Mouse (Mus musculus): Measurements from ENCODE around the gene Mrpl52. TPM values are rescaled to one million over a fixed set of nuclear protein-coding genes. Genes with fewer than 3 reads are reported as not detected.

The Mrpl52 gene
- 568 and 1,494 TPM in 2 replicates for polyA plus RNA-seq (2012; ENCODE audit: low replicate concordance)

DNA sequence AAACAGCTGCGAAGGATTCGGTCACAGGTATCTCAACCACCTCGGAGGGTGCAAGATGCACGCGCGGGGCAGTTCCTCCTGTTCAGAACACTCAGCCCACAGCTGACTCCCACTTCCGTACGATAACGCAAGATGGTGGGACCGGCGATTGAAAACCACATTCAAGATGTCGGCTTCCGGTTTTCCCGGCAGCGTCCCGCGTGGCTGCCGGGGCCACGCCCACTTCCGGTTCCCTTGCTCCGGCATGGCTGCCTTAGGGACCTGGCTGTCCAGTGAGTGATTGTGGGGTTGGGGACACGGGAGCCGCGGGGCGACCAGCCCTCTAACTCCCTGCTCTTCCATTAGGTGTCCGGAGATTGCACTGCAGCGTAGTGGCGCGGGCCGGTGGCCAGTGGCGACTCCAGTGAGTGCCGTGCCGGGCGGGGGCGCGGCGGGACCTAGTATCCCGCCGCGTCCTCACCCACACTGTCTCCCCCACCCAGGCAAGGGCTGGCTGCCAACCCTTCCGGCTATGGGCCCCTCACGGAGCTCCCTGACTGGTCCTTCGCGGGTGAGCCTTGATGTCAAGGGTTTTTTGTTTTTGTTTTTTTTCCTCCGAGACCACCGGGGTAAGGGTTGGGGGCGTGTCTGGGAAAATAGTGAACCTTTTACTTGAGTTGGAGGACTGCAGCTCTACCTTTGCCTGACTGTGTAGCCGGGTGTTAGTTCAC is at the start of gene Mrpl52:
Mrpl52 (plus strand) TSS at position 221 of the 710 bp plus-strand sequence.

DNA sequence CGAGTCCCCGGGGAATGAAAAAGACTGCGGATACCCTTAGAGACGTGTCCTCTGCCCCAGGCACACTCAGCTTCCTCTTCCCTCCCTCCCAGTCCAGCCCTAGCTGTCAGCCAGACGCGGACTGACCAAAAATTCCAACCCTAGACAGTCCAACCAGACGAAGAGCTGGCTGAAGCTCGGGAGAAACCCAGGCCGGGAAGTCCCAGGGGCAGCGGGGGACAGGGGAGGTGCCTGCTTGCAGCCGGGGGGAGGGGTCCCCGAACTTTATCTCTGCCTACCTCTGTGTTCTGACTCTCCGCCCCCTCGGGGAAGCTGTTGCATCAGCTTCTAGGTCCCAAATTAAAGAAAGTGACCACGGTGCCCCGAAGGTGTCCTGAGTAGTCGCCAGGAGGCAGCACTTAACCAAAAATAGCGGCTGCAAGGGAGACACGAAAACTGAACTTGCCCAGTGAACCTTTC is 9.1 kb upstream of the Mrpl52 start, which contains the start of gene Slc7a7:
Slc7a7 (minus strand) TSS at position 158 of the 459 bp plus-strand sequence.

GRCm38 (mm10) chr14:54431334-54432077 is 4.8 kb downstream of the Mrpl52 start, which contains the start of gene Mmp14:
TSS of gene Mmp14 (plus strand) at chr14:54431612.

DNA sequence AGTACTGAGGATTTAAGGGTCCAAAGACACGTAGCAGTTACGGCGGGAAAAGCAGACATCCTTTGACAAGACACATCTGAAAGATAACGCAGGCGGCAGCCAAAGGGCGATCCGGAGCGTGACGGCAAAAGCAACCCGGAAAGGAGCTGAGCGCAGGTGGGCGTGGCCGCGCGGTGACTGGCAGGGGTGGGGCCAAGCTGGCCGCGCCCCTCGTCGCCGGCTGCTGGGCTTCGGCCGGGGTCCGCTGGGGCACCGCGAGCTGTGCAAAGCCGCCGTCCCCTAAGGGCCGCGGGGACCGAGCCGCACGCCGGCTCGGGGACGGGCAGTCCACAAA is 37.2 kb downstream of the Mrpl52 start, which contains the start of gene Lrp10:
Lrp10 (plus strand) TSS at position 179 of the 334 bp plus-strand sequence.

DNA sequence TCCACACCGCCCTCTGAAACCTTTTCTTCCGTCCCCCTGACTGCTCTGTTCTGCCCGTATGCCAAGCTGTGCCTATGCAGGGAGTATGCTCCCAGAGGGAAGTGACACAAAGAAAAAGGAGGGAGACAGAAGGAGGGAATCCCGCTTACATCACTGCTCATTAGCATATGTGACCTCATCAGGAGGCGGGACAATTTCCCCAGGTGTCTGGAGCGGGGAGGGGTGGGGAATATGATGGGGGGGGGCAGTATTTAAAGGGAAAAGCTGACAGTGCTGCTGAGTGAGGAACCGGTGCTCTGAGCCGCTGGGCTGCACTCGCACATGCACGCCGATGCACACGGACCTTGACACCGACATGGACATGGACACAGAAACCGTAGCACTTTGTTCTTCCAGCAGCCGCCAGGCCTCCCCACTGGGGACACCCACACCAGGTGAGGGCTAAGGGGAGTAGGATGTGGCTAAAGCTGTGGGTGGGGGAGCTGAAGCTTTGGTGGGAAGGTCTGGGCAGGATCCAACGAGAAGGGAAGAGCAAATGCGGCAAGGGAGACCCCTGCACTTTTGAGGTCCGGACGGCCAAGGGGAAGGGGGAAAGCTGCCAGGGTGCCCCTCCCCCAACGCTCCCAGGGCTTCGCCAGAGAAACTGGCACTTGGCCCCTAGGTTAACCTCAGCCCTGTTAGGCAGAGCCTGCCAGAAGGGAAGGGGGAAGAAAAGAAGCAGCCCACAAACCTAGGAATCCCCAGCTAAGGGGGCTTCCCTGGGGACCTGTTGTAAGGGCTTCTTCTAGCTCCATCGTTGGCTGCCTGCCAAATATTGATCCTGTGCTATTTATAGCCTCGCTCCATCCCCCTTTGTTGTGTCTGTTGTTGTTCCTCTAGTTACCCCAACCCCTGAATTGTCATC is 49.5 kb downstream of the Mrpl52 start, which contains the start of gene Rem2:
Rem2 (plus strand) TSS at position 160 of the 904 bp plus-strand sequence.

Other genes with a start within 250 kb of the Mrpl52 start
- gene Dad1, start 172.8 kb upstream of the Mrpl52 start, polyA plus RNA-seq (2012; ENCODE audit: low replicate concordance): 25.0 and 49.0 TPM in 2 replicates
- 2.6 and 13.0 TPM in 2 replicates for gene Abhd4, start 172.7 kb upstream of the Mrpl52 start, polyA plus RNA-seq (2012; ENCODE audit: low replicate concordance)
- not detected in 2 replicates for gene Olfr49, start 142.0 kb upstream of the Mrpl52 start, polyA plus RNA-seq (2012; ENCODE audit: low replicate concordance)
- 110 and 132 TPM in 2 replicates for gene Oxa1l, start 66.1 kb upstream of the Mrpl52 start, polyA plus RNA-seq (2012; ENCODE audit: low replicate concordance)
- gene Slc7a7, start 9.1 kb upstream of the Mrpl52 start, polyA plus RNA-seq (2012; ENCODE audit: low replicate concordance): 7.6 and 24.9 TPM in 2 replicates
- 8.4 and 13.5 TPM in 2 replicates for gene Mmp14, start 4.7 kb downstream of the Mrpl52 start, polyA plus RNA-seq (2012; ENCODE audit: low replicate concordance)
- gene Lrp10, start 37.2 kb downstream of the Mrpl52 start, polyA plus RNA-seq (2012; ENCODE audit: low replicate concordance): 484 and 1,181 TPM in 2 replicates
- 0.29 and 0.50 TPM in 2 replicates for gene Rem2, start 49.2 kb downstream of the Mrpl52 start, polyA plus RNA-seq (2012; ENCODE audit: low replicate concordance)
- 67.2 and 74.7 TPM in 2 replicates for gene Prmt5, start 90.6 kb downstream of the Mrpl52 start, polyA plus RNA-seq (2012; ENCODE audit: low replicate concordance)
- gene Haus4, start 127.7 kb downstream of the Mrpl52 start, polyA plus RNA-seq (2012; ENCODE audit: low replicate concordance): 18.9 and 31.5 TPM in 2 replicates
- 0.19 and 0.21 TPM in 2 replicates for gene Ajuba, start 150.6 kb downstream of the Mrpl52 start, polyA plus RNA-seq (2012; ENCODE audit: low replicate concordance)
- gene 4931414P19Rik, start 179.1 kb downstream of the Mrpl52 start, polyA plus RNA-seq (2012; ENCODE audit: low replicate concordance): 2.5 and 13.7 TPM in 2 replicates
- 82.0 and 111 TPM in 2 replicates for gene Psmb5, start 191.1 kb downstream of the Mrpl52 start, polyA plus RNA-seq (2012; ENCODE audit: low replicate concordance)
- gene Psmb11, start 194.5 kb downstream of the Mrpl52 start, polyA plus RNA-seq (2012; ENCODE audit: low replicate concordance): 0.04 TPM in 1 of 2 replicates, not detected in the other
- gene Gm17606, start 214.0 kb downstream of the Mrpl52 start, polyA plus RNA-seq (2012; ENCODE audit: low replicate concordance): not detected in 2 replicates
- gene Cdh24, start 214.5 kb downstream of the Mrpl52 start, polyA plus RNA-seq (2012; ENCODE audit: low replicate concordance): 3.0 and 6.9 TPM in 2 replicates

Measured in hematopoietic multipotent progenitor cell, adult 10-12 weeks (in vitro differentiated cells).